Mouse (Mus musculus): ENCODE measurements around the gene Dhcr7. TPM values are rescaled to one million over a fixed set of nuclear protein-coding genes. Genes with fewer than 3 reads are reported as not detected.

The Dhcr7 gene
- polyA plus RNA-seq, 1 experiment from 2014 or later, result 38.7 TPM

- ATAC-seq (ENCODE audit: low FRiP score, low read depth), result no peak
- Histone ChIP-seq H3K27me3 (no peaks in the 10 kb centered on the region), H3K9ac (no peak overlapping the region), H3K4me2 (replicated peaks) (no peak overlapping the region), H3K4me1 (no peaks in the 10 kb centered on the region), H3K9me3 (no peaks in the 10 kb centered on the region), H3K27ac (no peak overlapping the region), H3K4me3 (no peak overlapping the region), H3K36me3 (peaks cover 85% of the 10 kb centered on the region)
- 77% methylated on average over 5 of the region's 5 CpGs for WGBS
These were observed 17.7 kb upstream of the Dhcr7 start for GRCm38 (mm10) chr7:143805199-143805624.

GRCm38 (mm10) chr7:143808909-143809308, 14.0 kb upstream of the Dhcr7 start:
- Histone ChIP-seq H3K9me3 (no peaks in the 10 kb centered on the region), H3K4me2 (replicated peaks) (no peak overlapping the region), H3K27ac (no peak overlapping the region), H3K9ac (no peak overlapping the region), H3K4me1 (no peaks in the 10 kb centered on the region), H3K36me3 (peaks cover 87% of the 10 kb centered on the region), H3K4me3 (no peak overlapping the region), H3K27me3 (no peaks in the 10 kb centered on the region)
- no peak for ATAC-seq (ENCODE audit: low FRiP score, low read depth)
- WGBS, result 54% methylated on average over 1 of the region's 1 CpGs

GRCm38 (mm10) chr7:143819201-143819600, 3.7 kb upstream of the Dhcr7 start:
- Histone ChIP-seq H3K4me2 (replicated peaks) (no peak overlapping the region), H3K4me1 (peaks cover 15% of the 10 kb centered on the region), H3K9me3 (no peaks in the 10 kb centered on the region), H3K9ac (no peak overlapping the region), H3K27me3 (no peaks in the 10 kb centered on the region), H3K36me3 (peaks cover 39% of the 10 kb centered on the region), H3K4me3 (no peak overlapping the region), H3K27ac (no peak overlapping the region)
- WGBS, result 67% methylated on average over 4 of the region's 4 CpGs
- no peak for ATAC-seq (ENCODE audit: low FRiP score, low read depth)

- Histone ChIP-seq H3K9ac (no peak overlapping the region), H3K4me2 (replicated peaks) (no peak overlapping the region), H3K27me3 (no peaks in the 10 kb centered on the region), H3K36me3 (peaks cover 21% of the 10 kb centered on the region), H3K9me3 (no peaks in the 10 kb centered on the region), H3K4me3 (0 out of 2 replicates have a peak overlapping the region, but pooled peaks have one; percentile 66), H3K27ac (no peak overlapping the region), H3K4me1 (peaks cover 15% of the 10 kb centered on the region)
- 85% methylated on average over 2 of the region's 2 CpGs for WGBS
- no peak for ATAC-seq (ENCODE audit: low FRiP score, low read depth)
These were observed 1.7 kb upstream of the Dhcr7 start for GRCm38 (mm10) chr7:143821241-143821640.

- Histone ChIP-seq H3K9ac (peak overlapping the region; percentile 56), H3K27me3 (no peaks in the 10 kb centered on the region), H3K36me3 (peaks cover 8% of the 10 kb centered on the region), H3K4me2 (replicated peaks) (peak overlapping the region; percentile 87), H3K27ac (peak overlapping the region; percentile 52), H3K4me1 (peaks cover 15% of the 10 kb centered on the region), H3K4me3 (peak overlapping the region; percentile 66), H3K9me3 (no peaks in the 10 kb centered on the region)
- 80% methylated on average over 4 of the region's 4 CpGs for WGBS
- ATAC-seq (ENCODE audit: low FRiP score, low read depth), result no peak
These were observed 291 bp downstream of the Dhcr7 start for GRCm38 (mm10) chr7:143823266-143823605.

GRCm38 (mm10) chr7:143826985-143827384, 4.0 kb downstream of the Dhcr7 start:
- Histone ChIP-seq H3K27ac (no peak overlapping the region), H3K36me3 (peaks cover 5% of the 10 kb centered on the region), H3K27me3 (no peaks in the 10 kb centered on the region), H3K4me1 (peaks cover 28% of the 10 kb centered on the region), H3K4me2 (replicated peaks) (no peak overlapping the region), H3K4me3 (no peak overlapping the region), H3K9ac (no peak overlapping the region), H3K9me3 (no peaks in the 10 kb centered on the region)
- 96% methylated on average over 2 of the region's 2 CpGs for WGBS
- no peak for ATAC-seq (ENCODE audit: low FRiP score, low read depth)

- Histone ChIP-seq H3K27ac (peak overlapping the region; percentile 93), H3K4me3 (peak overlapping the region; percentile 58), H3K4me1 (peaks cover 23% of the 10 kb centered on the region), H3K27me3 (no peaks in the 10 kb centered on the region), H3K9ac (peak overlapping the region; percentile 77), H3K36me3 (peaks cover 16% of the 10 kb centered on the region), H3K4me2 (replicated peaks) (peak overlapping the region; percentile 89), H3K9me3 (no peaks in the 10 kb centered on the region)
- peak; percentile 99 for ATAC-seq (ENCODE audit: low FRiP score, low read depth)
- WGBS, result under 1% methylated on average over 37 of the region's 37 CpGs
These were observed 6.8 kb downstream of the Dhcr7 start for GRCm38 (mm10) chr7:143829504-143830331.

GRCm38 (mm10) chr7:143830399-143830798, 7.5 kb downstream of the Dhcr7 start:
- H3K4me1 ChIP-seq, result peaks cover 23% of the 10 kb centered on the region
- H3K27ac ChIP-seq, result peak overlapping the region; percentile 52
- peaks cover 16% of the 10 kb centered on the region for H3K36me3 ChIP-seq
- peak overlapping the region; percentile 58 for H3K4me3 ChIP-seq
- H3K27me3 ChIP-seq, result no peaks in the 10 kb centered on the region
- H3K9me3 ChIP-seq, result no peaks in the 10 kb centered on the region
- H3K4me2 ChIP-seq (replicated peaks), result peak overlapping the region; percentile 89
- no peak for ATAC-seq (ENCODE audit: low FRiP score, low read depth)
- 12% methylated on average over 6 of the region's 6 CpGs for WGBS
- H3K9ac ChIP-seq, result peak overlapping the region; percentile 77

- peaks cover 29% of the 10 kb centered on the region for H3K36me3 ChIP-seq
- no peaks in the 10 kb centered on the region for H3K9me3 ChIP-seq
- H3K27ac ChIP-seq, result no peak overlapping the region
- H3K9ac ChIP-seq, result no peak overlapping the region
- ATAC-seq (ENCODE audit: low FRiP score, low read depth), result no peak
- no peak overlapping the region for H3K4me2 ChIP-seq (replicated peaks)
- H3K4me1 ChIP-seq, result peaks cover 23% of the 10 kb centered on the region
- H3K4me3 ChIP-seq, result no peak overlapping the region
- H3K27me3 ChIP-seq, result no peaks in the 10 kb centered on the region
- WGBS, result 85% methylated on average over 8 of the region's 8 CpGs
These were observed 9.3 kb downstream of the Dhcr7 start for GRCm38 (mm10) chr7:143832196-143832595.

GRCm38 (mm10) chr7:143832611-143833010, 9.7 kb downstream of the Dhcr7 start:
- Histone ChIP-seq H3K4me3 (no peak overlapping the region), H3K36me3 (peaks cover 33% of the 10 kb centered on the region), H3K27me3 (no peaks in the 10 kb centered on the region), H3K9me3 (no peaks in the 10 kb centered on the region), H3K9ac (no peak overlapping the region), H3K4me1 (peaks cover 23% of the 10 kb centered on the region), H3K27ac (no peak overlapping the region), H3K4me2 (replicated peaks) (no peak overlapping the region)
- WGBS, result 97% methylated on average over 2 of the region's 2 CpGs
- ATAC-seq (ENCODE audit: low FRiP score, low read depth), result no peak

- Histone ChIP-seq H3K9ac (no peak overlapping the region), H3K9me3 (no peaks in the 10 kb centered on the region), H3K4me1 (peaks cover 23% of the 10 kb centered on the region), H3K4me2 (replicated peaks) (no peak overlapping the region), H3K4me3 (no peak overlapping the region), H3K36me3 (peaks cover 44% of the 10 kb centered on the region), H3K27me3 (no peaks in the 10 kb centered on the region), H3K27ac (no peak overlapping the region)
- 77% methylated on average over 6 of the region's 6 CpGs for whole genome bisulfite sequencing
- ATAC-seq (ENCODE audit: low FRiP score, low read depth), result no peak
These were observed 10.7 kb downstream of the Dhcr7 start for GRCm38 (mm10) chr7:143833581-143834190.

GRCm38 (mm10) chr7:143834316-143834715, 11.4 kb downstream of the Dhcr7 start:
- Histone ChIP-seq H3K4me2 (replicated peaks) (no peak overlapping the region), H3K4me1 (peaks cover 20% of the 10 kb centered on the region), H3K36me3 (peaks cover 50% of the 10 kb centered on the region), H3K9ac (no peak overlapping the region), H3K27ac (no peak overlapping the region), H3K9me3 (no peaks in the 10 kb centered on the region), H3K4me3 (no peak overlapping the region), H3K27me3 (no peaks in the 10 kb centered on the region)
- no peak for ATAC-seq (ENCODE audit: low FRiP score, low read depth)
- 90% methylated on average over 2 of the region's 2 CpGs for WGBS
